Mouse (Mus musculus) layer of hippocampus, postnatal 10 days (tissue): ENCODE results near the gene Fam50b. TPM values are rescaled to one million over a fixed set of nuclear protein-coding genes. Genes with fewer than 3 reads are reported as not detected.

Experiments
- DNase-seq, 2 experiments: peaks; one replicate each; pipeline ENCODE4 v3.0.0; 2021; ENCODE audit warnings: low spot score in 2 of 2
- total RNA-seq, 2 experiments: library from RNA; stranded (reverse); gene quantifications; 2 replicates each; pipeline ENCODE4 v1.2.3; 2021

Gene Fam50b
- total RNA-seq, 2 experiments from 2014 or later: not detected

DNA sequence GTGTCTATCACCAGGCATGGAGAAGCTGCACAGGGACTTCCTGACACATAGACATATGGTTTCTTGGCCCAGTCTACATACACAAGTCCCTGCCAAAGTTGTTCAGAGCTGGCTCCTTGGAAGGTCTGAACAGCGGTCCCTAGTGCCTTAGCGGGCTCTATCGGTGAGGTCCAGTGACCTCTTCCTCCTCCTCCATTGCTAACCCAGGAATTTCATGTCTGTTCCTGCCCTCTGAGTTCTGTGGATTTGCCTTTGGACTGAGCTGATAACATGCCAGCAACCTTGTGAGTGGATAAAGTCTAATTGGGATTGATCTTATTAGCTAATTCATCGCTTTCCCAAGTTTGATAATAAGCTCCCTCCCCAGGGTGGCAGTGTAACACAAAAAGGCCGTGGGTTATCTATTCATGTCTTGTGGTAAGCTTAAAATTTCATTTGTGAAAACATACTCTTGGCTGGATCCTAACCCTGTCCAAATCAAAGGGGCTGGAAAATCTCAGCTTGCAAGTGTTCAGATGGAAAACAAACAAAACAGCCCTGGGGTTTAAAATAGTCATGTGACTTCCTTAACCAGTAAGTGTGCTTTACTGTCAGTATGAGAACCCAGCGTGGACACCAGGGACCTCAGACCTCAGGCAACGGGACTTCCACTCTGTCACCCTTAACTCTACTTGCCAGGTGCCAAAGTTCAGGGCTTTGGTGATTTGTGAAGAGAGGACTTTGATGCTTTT is 3.5 kb downstream of the Fam50b start:
- DNase-seq: no peak

DNA sequence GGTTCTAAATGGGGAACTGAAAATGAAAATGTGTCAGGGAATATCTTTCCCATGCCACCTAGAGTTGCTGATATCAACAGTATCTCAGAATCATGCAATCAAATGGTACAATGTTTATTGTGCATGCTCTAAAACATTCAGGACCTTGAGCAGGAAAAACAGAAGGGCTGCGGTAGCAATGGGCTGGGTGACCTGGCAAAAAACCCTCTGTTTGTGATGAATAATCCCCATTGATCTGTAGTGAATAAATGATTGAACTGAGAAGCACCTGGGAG is 4.0 kb downstream of the Fam50b start:
- DNase-seq: no peak

GRCm38 (mm10) chr13:34739071-34739470 is 4.4 kb downstream of the Fam50b start:
- DNase-seq: no peak

- no peak for DNase-seq
Measured at GRCm38 (mm10) chr13:34741254-34741653, 6.6 kb downstream of the Fam50b start.

DNA sequence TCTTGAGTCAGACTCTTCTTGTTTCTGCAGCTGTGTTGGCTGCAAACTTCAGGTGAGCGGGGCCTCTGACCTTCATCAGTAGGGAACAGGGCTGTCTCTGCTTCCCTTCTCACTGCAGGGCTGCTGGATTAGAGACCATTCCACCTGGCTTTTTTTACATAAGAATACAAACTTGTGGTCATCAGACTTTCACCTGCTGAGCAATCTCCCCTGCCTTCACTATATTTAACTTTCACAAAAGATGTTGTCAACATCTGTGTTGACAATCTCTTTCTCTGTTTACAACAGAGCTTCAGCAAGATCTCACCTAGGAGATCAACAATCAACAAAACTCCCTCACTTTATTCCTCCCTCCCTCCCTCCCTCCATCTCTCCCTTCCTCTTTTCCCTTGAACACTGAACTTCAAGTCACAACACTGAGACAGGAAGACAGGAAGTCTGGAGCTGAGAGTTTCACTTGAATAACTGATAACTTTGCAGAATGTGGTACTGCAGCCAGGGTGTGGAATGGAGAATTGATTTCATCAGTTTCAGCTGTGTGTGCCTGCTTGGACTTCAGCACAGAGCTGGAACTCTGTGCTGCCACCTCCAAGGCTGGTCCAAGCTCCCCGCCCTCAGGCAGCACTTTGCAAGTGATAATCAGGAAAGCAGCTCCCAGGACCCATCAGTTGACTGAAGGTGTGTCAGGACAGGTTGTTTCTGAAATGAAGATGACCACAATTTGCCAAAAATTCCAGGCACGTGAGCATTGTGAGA is 7.3 kb downstream of the Fam50b start:
- DNase-seq: no peak

- DNase-seq: no peak
Measured at GRCm38 (mm10) chr13:34746811-34747210, 12.2 kb downstream of the Fam50b start.

GRCm38 (mm10) chr13:34748530-34748929 is 13.9 kb downstream of the Fam50b start:
- DNase-seq: no peak

- no peak for DNase-seq
Measured at GRCm38 (mm10) chr13:34759202-34759601, 24.6 kb downstream of the Fam50b start.

DNA sequence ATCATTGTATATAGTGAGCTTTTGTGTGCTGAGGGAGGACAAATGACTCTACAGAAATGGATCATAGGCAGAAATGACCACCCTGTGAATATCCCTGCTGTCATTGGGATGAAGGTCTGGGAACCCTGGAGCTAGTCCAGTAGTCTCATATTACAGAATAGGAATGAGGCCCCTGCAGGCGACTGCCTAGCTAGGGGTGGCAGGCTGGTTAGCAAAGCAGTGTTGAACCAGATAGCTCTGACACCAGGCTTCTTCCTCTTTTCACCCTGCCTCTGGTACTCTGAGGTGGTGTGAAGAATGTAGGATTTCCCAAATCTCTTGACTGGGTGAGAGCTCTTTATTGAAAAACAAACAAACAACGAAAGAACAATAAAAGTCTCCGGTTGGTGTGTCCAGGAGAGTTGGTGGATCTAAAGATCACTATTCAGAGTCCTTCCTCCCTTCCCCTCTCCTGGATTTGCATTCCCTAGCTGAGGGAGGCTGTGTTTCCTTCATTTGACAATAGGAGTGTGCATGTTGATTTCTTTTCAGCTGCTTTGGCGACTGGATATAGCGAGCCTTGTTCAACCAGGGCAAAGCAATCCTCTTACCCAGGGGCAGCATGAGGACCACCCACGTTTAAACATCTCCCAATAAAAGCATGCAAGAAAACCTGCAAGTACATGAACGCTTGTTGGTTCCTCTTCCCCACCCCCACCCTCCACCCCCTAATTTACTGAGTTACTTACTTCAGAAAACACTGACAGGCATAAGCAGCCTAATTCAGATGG is 26.1 kb downstream of the Fam50b start:
- no peak for DNase-seq

- no peak for DNase-seq
Measured at GRCm38 (mm10) chr13:34762136-34762535, 27.5 kb downstream of the Fam50b start.

GRCm38 (mm10) chr13:34762865-34763264 is 28.2 kb downstream of the Fam50b start:
- no peak for DNase-seq

DNA sequence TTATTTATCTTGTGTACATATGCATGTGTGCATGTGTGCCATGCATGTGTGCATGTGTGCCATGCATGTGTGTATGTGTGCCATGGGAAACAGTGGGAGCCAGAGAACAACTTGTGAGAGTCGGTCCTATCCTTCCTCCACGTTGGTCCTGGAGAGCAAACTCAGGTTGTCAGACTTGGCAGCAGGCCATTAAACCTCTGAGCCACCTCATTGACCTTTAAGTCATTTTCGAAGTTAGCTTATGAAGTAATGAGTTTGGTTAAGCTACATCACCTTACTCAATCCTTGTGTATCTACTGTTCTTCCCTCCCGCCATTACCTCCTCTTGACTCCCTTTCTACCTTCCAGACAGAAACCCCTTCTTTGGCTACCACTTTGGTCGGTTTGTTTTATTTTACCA is 30.6 kb downstream of the Fam50b start:
- DNase-seq: no peak

DNA sequence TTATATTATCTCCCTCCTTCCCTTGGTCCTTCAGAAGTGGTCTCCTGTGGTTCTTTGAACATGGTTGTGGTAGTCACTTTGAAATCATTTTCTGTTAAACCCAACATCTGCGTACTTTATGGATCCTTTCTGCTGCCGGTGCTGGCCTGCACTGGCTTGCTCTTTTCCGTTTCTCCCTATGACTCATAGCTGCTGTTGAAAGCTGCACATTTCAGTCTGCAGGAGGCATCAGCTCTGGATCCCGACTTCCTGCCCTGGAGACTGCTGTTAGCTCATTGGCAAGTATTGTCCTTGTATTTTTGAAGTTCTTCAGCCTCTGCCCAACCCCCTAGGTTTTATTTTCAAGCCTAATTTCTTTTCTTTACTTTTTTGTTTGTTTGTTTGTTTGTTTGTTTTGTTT is 31.9 kb downstream of the Fam50b start:
- DNase-seq: no peak

- DNase-seq: no peak
Measured at GRCm38 (mm10) chr13:34767527-34768292, 33.1 kb downstream of the Fam50b start.

GRCm38 (mm10) chr13:34776767-34777166 is 42.1 kb downstream of the Fam50b start:
- no peak for DNase-seq

DNA sequence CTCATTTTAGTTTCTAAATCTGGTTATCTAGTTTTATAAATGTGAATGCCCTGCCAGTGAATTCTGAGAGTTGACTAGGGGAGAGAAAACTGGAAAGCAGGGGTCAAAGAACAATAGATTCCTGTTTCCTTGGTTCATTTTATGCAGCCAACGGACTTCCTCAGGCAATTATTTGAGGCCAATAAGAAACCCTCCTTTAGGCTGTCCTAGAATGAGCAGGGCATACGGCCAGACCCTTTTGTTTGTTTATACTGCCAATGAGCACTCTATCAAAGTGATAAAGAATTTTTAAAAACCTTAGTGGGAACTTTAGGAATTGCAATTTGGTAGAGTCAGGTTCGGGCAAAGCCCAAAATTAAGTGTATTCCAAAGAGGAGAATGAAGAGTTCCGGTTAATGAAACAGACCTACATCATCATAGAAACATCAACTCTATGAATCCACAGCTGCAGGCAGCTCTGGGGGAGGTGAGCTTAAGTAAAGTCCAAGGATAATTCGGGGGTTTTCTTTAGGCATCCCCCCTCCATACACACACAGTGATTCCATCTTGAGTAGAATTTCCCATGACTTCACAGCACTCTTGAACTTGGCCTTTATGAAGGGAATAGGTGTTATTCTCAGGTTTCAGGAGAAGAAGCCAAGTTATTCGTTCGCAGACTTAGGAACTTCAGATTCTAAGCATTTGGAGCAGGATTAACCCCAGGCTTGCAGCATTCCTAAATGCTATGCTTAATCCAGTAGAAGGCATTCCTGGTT is 46.4 kb downstream of the Fam50b start:
- DNase-seq: no peak

DNA sequence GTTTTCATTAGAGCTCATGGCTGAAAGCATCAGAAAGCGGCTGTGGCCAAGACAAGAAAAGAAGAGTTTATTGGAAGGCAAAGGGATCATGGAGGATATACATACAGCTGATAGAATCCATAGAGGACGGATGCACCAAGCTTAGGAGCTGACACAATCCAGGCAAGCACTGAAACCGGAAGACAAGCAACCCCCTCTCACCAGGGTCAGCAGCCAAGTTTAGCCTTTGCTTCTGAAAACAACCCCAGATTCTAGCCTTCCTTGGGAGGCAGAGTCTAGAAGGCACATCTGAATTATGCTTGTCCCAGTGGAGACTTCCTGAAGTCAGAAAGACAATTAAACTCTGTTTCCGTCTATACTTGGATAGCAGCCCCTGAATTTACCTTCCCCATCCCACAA is 47.0 kb downstream of the Fam50b start:
- no peak for DNase-seq

DNA sequence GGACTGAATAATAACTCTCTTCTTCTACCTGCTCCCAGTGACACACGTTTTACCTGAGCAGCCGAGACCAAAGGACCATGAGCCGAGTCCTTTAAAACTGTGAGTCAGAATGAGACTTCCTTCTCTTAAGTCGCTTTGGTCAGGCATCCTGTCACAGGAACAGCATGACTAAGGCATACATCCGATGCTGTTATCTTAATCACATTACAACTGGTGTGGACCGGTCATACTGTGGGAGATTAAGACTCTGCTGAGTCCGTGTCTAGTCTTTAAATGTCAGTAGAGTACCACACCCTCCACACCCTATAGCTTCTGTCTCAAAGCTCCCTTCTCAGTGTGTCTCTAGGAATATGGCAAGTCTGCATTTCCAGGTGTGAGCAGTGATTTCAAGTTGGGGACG is 50.2 kb downstream of the Fam50b start:
- DNase-seq: no peak

DNA sequence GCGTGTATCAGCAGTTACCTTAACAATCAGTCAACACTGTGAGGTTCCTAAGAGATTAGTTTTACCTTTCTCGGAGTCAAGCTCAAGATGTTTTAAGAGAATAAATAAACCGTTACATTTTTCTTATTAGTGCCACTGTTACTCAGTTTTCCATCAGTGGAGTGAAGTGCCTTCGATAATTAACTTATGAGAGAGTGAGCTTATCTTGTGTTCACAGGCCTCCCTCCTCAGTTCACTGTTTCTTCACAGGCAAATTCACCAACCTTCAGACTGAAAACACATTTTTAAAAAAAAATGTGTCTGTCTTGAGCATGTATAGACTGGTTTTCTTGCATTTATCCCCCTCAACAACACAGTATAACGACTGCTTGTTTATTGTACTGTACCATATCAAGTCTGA is 52.0 kb downstream of the Fam50b start:
- no peak for DNase-seq

- DNase-seq: no peak
Measured at GRCm38 (mm10) chr13:34787546-34787945, 52.9 kb downstream of the Fam50b start.
